Mouse (Mus musculus): Measurements from ENCODE around the gene Tlr8. TPM values are rescaled to one million over a fixed set of nuclear protein-coding genes. Genes with fewer than 3 reads are reported as not detected.

The Tlr8 gene
- total and polyA plus RNA-seq, 2 experiments: 0.10 to 3.1 TPM

- TF ChIP-seq CTCF (IDR thresholded peaks at IDR 0.05; ENCODE audit: low read depth, low read length) (no peak), POLR2A (IDR thresholded peaks at IDR 0.05; ENCODE audit: extremely low read depth, insufficient read depth, low read length) (no peak)
- Histone ChIP-seq H3K36me3 (ENCODE audit: control insufficient read depth, insufficient read depth, low read length) (no peaks in the 10 kb centered on the region), H3K4me3 (ENCODE audit: insufficient read depth, low read depth, low read length) (no peak overlapping the region), H3K79me2 (ENCODE audit: control insufficient read depth, insufficient read depth, low read length) (no peaks in the 10 kb centered on the region), H3K4me1 (ENCODE audit: control insufficient read depth, insufficient read depth, low read length) (no peaks in the 10 kb centered on the region), H3K27ac (replicated peaks; ENCODE audit: insufficient read depth, low read depth, low read length) (no peak overlapping the region), H3K27me3 (ENCODE audit: control insufficient read depth, insufficient read depth, low read length) (no peaks in the 10 kb centered on the region), H3K9ac (ENCODE audit: low read depth, low read length) (no peak overlapping the region)
- 73% methylated on average over 9 of the region's 9 CpGs for WGBS
- DNase-seq (ENCODE audit: extremely low read depth, low read depth, low spot score): no peak
These were observed 24.7 kb downstream of the Tlr8 start for GRCm38 (mm10) chrX:167239293-167239921.

GRCm38 (mm10) chrX:167233104-167233687, 30.9 kb downstream of the Tlr8 start:
- no peak overlapping the region; the same call in 1 of the 2 replicates for H3K27ac ChIP-seq (replicated peaks; ENCODE audit: insufficient read depth, low read depth, low read length)
- no peak for TF ChIP-seq POLR2A (IDR thresholded peaks at IDR 0.05; ENCODE audit: extremely low read depth, insufficient read depth, low read length)
- peak; percentile 72 for TF ChIP-seq CTCF (IDR thresholded peaks at IDR 0.05; ENCODE audit: low read depth, low read length)
- H3K79me2 ChIP-seq (ENCODE audit: control insufficient read depth, insufficient read depth, low read length): no peaks in the 10 kb centered on the region
- H3K4me1 ChIP-seq (ENCODE audit: control insufficient read depth, insufficient read depth, low read length): no peaks in the 10 kb centered on the region
- H3K9ac ChIP-seq (ENCODE audit: low read depth, low read length): no peak overlapping the region
- no peaks in the 10 kb centered on the region for H3K27me3 ChIP-seq (ENCODE audit: control insufficient read depth, insufficient read depth, low read length)
- 22% methylated on average over 9 of the region's 9 CpGs for WGBS
- H3K4me3 ChIP-seq (ENCODE audit: insufficient read depth, low read depth, low read length): no peak overlapping the region
- DNase-seq (ENCODE audit: extremely low read depth, low read depth, low spot score): no peak
- no peaks in the 10 kb centered on the region for H3K36me3 ChIP-seq (ENCODE audit: control insufficient read depth, insufficient read depth, low read length)

- no peak for DNase-seq (ENCODE audit: extremely low read depth, low read depth, low spot score)
These were observed 33.0 kb downstream of the Tlr8 start for GRCm38 (mm10) chrX:167231150-167231549.

DNA sequence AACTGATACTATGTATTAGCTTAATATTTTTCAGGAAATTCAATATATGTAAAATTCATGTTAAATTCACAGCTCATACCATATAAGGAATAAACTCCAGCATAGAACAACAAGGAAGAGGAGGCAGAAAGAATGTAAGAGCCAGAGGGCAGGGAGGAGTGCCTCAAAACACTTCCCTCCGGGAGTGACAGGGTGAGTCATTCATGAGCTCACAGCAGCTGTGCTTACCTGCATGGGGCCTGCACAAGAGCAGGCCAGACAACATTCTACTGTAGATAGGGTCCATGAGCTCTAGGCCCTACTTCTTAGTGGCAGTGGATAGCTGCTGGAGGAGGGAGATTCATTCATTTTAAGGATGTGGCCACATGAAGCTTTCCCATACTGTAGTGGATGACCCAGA, 34.3 kb downstream of the Tlr8 start:
- H3K4me3 ChIP-seq (ENCODE audit: insufficient read depth, low read depth, low read length): no peak overlapping the region
- TF ChIP-seq POLR2A (IDR thresholded peaks at IDR 0.05; ENCODE audit: extremely low read depth, insufficient read depth, low read length): no peak
- TF ChIP-seq CTCF (IDR thresholded peaks at IDR 0.05; ENCODE audit: low read depth, low read length): no peak
- H3K4me1 ChIP-seq (ENCODE audit: control insufficient read depth, insufficient read depth, low read length): no peaks in the 10 kb centered on the region
- no peak overlapping the region for H3K27ac ChIP-seq (replicated peaks; ENCODE audit: insufficient read depth, low read depth, low read length)
- no peak for DNase-seq (ENCODE audit: extremely low read depth, low read depth, low spot score)
- 69% methylated on average over 1 of the region's 1 CpGs for WGBS
- no peak overlapping the region for H3K9ac ChIP-seq (ENCODE audit: low read depth, low read length)
- no peaks in the 10 kb centered on the region for H3K36me3 ChIP-seq (ENCODE audit: control insufficient read depth, insufficient read depth, low read length)
- no peaks in the 10 kb centered on the region for H3K79me2 ChIP-seq (ENCODE audit: control insufficient read depth, insufficient read depth, low read length)
- H3K27me3 ChIP-seq (ENCODE audit: control insufficient read depth, insufficient read depth, low read length): no peaks in the 10 kb centered on the region

More at GRCm38 (mm10) chrX:167231150-167231549, 33.0 kb downstream of the Tlr8 start:
- Histone ChIP-seq H3K4me1 (ENCODE audit: control insufficient read depth, insufficient read depth, low read length) (no peaks in the 10 kb centered on the region), H3K27me3 (ENCODE audit: control insufficient read depth, insufficient read depth, low read length) (no peaks in the 10 kb centered on the region), H3K79me2 (ENCODE audit: control insufficient read depth, insufficient read depth, low read length) (no peaks in the 10 kb centered on the region), H3K36me3 (ENCODE audit: control insufficient read depth, insufficient read depth, low read length) (no peaks in the 10 kb centered on the region), H3K27ac (replicated peaks; ENCODE audit: insufficient read depth, low read depth, low read length) (no peak overlapping the region), H3K4me3 (ENCODE audit: insufficient read depth, low read depth, low read length) (no peak overlapping the region), H3K9ac (ENCODE audit: low read depth, low read length) (no peak overlapping the region)
- TF ChIP-seq POLR2A (IDR thresholded peaks at IDR 0.05; ENCODE audit: extremely low read depth, insufficient read depth, low read length) (no peak), CTCF (IDR thresholded peaks at IDR 0.05; ENCODE audit: low read depth, low read length) (no peak)
- 59% methylated on average over 8 of the region's 8 CpGs for WGBS

DNA sequence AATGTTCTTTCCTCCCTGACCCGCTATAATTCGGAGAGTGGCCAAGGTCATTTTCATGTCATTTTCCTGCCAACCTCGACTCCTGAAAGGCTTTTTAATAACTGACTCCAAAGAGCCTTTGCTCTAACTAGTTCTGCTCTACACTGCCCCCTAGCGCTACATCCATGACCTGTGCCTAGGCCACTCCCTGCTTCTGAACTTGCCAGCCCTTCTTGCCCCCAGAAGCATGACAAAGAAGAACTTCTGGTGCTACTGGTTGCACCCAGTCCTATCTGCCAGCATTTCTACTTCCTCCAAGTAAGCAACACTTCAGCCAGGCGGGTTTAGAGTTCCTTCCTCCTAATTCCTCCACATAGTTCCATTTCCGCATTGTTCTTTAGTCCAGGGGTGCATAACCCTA, 34.9 kb downstream of the Tlr8 start:
- H3K36me3 ChIP-seq (ENCODE audit: control insufficient read depth, insufficient read depth, low read length): no peaks in the 10 kb centered on the region
- H3K27ac ChIP-seq (replicated peaks; ENCODE audit: insufficient read depth, low read depth, low read length): no peak overlapping the region
- no peak for TF ChIP-seq POLR2A (IDR thresholded peaks at IDR 0.05; ENCODE audit: extremely low read depth, insufficient read depth, low read length)
- TF ChIP-seq CTCF (IDR thresholded peaks at IDR 0.05; ENCODE audit: low read depth, low read length): peak; percentile 53
- DNase-seq (ENCODE audit: extremely low read depth, low read depth, low spot score): peak; percentile 43
- no peaks in the 10 kb centered on the region for H3K4me1 ChIP-seq (ENCODE audit: control insufficient read depth, insufficient read depth, low read length)
- no peak overlapping the region for H3K9ac ChIP-seq (ENCODE audit: low read depth, low read length)
- H3K79me2 ChIP-seq (ENCODE audit: control insufficient read depth, insufficient read depth, low read length): no peaks in the 10 kb centered on the region
- 37% methylated on average over 6 of the region's 6 CpGs for WGBS
- no peaks in the 10 kb centered on the region for H3K27me3 ChIP-seq (ENCODE audit: control insufficient read depth, insufficient read depth, low read length)
- no peak overlapping the region for H3K4me3 ChIP-seq (ENCODE audit: insufficient read depth, low read depth, low read length)

DNA sequence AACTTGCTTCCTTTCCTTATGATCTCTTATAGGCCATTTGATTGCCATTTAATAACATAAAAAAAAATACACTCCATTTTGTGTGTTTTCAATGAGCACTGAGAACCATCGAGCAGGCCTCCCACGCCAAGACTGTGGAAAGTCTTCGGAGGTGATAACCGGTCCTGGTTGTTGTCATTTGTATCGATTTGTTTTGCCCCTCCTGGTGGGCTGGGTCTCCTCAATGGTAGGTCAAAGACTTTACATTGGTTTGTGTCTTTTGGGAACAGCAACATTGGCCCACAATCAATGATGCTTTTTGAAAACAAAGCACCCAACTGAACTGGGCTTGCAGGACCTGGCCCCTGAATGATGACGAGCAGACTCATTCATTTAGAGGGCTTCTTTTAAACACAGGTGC, 36.4 kb downstream of the Tlr8 start:
- no peak for DNase-seq (ENCODE audit: extremely low read depth, low read depth, low spot score)
- WGBS: 95% methylated on average over 6 of the region's 6 CpGs
- H3K4me3 ChIP-seq (ENCODE audit: insufficient read depth, low read depth, low read length): no peak overlapping the region
- TF ChIP-seq CTCF (IDR thresholded peaks at IDR 0.05; ENCODE audit: low read depth, low read length) (no peak), POLR2A (IDR thresholded peaks at IDR 0.05; ENCODE audit: extremely low read depth, insufficient read depth, low read length) (no peak)
- no peaks in the 10 kb centered on the region for H3K79me2 ChIP-seq (ENCODE audit: control insufficient read depth, insufficient read depth, low read length)
- no peaks in the 10 kb centered on the region for H3K4me1 ChIP-seq (ENCODE audit: control insufficient read depth, insufficient read depth, low read length)
- no peak overlapping the region for H3K9ac ChIP-seq (ENCODE audit: low read depth, low read length)
- no peaks in the 10 kb centered on the region for H3K27me3 ChIP-seq (ENCODE audit: control insufficient read depth, insufficient read depth, low read length)
- H3K27ac ChIP-seq (replicated peaks; ENCODE audit: insufficient read depth, low read depth, low read length): no peak overlapping the region
- no peaks in the 10 kb centered on the region for H3K36me3 ChIP-seq (ENCODE audit: control insufficient read depth, insufficient read depth, low read length)

Measured in liver, adult 2 months (tissue).